Mouse (Mus musculus) embryo, embryonic 9.5 days (tissue): ENCODE measurements around the gene Adam1a.
A peak's percentile ranks its signal among the peaks of the same experiment; 100 is the strongest.

Experiments used
- DNase-seq: peaks from one replicate; pipeline ENCODE4 v3.0.0-alpha.2; 2017; ENCODE audit errors: extremely low spot score

Gene Adam1a

GRCm38 (mm10) chr5:121500719-121501118 lies 44.6 kb downstream of the Adam1a start:
- no peak for DNase-seq

- no peak for DNase-seq
These were observed 52.0 kb downstream of the Adam1a start for GRCm38 (mm10) chr5:121493305-121493704.

DNA sequence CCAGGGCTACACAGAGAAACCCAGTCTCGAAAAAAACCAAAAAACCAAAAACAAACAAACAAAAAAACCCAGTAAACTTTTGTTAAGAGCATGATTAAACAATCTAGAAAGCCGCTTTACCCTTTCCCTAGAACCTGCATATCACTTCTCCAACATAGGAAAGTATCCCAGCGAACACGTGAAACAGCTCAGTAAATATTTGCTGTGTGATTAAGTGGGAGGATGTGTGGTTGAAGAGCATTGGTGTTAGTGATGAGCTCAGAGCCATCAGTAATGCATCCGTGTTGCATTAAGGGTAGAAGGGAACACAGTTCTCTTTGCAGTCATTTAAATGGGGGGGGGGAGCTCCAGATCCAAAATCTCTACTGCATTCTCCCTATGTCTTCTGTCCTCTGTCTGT lies 60.5 kb downstream of the Adam1a start:
- no peak for DNase-seq

DNA sequence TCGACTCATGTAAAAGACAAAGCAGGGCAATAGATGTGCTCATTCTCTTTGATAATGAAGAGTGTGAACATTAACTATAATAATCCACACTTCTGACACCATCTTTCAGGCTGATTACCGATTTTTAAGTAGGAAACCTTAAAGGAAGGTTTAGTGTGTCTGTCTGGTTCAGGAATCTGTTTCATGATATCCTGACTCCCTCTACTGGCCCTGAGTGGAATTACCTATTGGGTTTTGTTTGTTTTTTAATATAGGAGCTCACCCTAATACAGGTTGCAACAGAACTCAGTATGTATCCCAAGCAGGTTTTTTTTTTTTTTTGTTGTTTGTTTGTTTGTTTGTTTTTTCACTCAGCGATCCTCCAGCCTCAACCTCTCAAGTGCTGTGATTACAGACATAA lies 67.6 kb downstream of the Adam1a start:
- DNase-seq, result peak; percentile 57

GRCm38 (mm10) chr5:121476040-121476439 lies 69.2 kb downstream of the Adam1a start:
- no peak for DNase-seq

DNA sequence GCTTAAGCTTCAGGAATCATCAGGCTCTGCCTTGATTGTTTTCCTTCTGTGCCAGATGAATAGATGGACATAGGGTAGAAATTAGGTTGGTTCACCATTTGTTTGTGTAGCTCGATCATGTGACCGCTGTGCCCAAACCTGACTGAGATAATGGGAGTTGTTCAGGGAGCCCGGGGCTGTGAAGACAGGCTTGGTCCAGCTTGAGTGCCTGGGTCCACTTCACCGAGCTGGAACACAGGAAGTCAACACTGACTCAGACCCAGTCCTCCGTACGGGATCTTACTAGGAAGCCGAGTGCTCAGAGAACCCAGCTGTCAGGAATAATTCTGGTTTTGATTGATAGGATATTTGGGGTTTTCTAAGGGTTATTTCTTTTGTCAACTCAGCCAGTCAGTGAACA lies 70.7 kb downstream of the Adam1a start:
- DNase-seq, result no peak

GRCm38 (mm10) chr5:121472411-121472810 lies 72.9 kb downstream of the Adam1a start:
- DNase-seq, result no peak

GRCm38 (mm10) chr5:121469566-121469965 lies 75.7 kb downstream of the Adam1a start:
- no peak for DNase-seq
